Mouse (Mus musculus) kidney, postnatal 10 days (tissue): Measurements from ENCODE around the gene Prss48.
"Not testable (repeated sequence)": the region's sequence is repeated elsewhere in the genome, so short reads cannot be mapped to it uniquely, and the experiment has no call there.

Source experiments
- DNase-seq: peaks from one replicate; pipeline ENCODE4 v3.0.0; 2021; ENCODE audit warnings: mixed read lengths

Prss48 gene

DNA sequence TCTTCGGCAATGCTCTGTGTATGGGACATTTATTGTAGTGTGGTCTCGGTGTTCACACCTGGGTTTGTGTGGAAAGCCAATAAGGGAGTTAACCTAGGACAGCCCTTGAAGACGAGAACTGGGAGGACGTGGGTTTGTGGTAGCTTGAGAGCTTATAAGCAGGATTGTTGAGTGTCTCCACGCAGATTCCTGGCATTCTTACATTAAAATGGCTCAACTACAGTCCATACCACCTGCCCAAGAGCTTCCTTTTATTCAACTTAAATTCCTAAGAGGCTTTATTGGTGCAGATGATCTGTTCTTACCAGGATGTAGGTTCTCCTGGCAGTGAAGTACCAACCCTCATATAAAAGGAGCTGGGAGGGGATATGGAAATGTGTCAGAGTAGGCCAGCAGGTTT, 649 bp upstream of the Prss48 start:
- DNase-seq: no peak

DNA sequence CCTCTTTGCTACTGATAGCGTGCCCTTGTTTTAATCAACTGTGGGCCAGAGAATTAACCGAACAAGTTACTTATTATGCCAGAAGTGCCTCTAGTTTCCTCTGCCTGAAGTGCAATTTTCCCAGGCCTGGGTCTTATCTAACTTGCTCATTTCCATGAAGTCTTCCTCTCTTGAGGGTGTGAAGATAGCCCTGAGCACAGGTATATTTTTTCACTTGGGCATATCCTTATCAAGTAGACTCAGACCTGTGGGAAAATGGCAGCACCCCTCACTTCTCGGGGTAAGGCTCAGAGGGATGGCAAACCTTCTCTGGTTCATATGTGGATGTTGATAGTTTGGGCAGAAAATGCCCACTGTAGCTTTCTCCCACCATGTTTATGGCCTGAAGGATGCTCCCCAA, 1.0 kb downstream of the Prss48 start:
- DNase-seq: no peak

DNA sequence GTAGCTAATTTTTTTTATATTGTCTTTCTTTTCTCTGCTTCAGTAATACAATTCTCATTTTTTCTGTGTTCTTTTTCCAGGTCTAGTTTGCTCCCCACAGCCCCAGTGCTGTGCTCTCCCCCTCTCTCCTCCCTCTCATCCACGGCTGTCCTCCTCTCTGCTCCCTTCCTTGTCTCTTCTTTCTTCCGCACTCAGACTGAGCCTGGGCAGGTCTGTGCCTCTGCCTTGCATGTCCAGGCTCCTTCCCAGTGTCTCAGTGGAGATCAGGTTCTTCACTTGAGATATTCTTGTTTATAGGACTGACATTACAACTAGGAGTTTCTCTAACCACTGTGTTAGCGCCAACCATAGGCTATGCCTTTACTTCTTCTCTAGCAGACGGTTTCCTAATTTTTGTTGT, 7.6 kb downstream of the Prss48 start:
- DNase-seq: no peak

DNA sequence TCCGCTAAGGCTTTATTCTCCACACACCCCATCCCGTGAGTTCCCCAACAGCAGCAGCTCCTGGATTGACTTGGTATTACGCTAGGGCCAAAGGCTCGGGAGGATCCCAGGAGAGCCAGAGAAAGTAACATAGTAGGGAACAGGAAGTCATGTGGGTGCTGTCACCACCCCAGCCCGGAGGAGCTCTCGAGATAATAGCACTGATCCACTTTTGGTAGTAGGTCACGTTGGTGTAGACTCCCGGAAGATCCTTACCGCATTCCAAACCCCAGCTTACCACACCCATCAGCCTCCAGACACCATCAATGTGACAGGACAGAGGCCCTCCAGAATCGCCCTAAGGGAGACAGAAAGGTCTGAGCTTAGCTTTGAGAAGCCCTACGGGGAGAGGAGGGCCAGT, 8.5 kb downstream of the Prss48 start:
- no peak for DNase-seq

DNA sequence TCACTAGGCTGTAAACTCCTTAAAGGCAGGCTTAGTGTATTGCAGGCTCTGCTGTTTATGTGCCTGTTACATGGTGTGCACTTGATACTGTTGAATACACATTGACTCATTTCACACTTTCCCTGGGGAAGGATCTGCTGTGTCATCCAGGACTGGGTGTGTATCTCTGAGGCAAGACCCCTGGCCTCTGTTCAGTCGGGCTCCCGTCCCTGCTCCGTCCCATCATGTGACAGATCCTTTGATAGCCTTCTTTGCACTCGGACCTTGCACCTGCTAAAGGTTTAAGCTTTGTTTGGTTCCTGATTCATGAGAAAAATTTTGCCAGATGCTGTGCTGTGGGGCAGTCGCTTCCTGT, 10.5 kb downstream of the Prss48 start:
- DNase-seq: no peak

DNA sequence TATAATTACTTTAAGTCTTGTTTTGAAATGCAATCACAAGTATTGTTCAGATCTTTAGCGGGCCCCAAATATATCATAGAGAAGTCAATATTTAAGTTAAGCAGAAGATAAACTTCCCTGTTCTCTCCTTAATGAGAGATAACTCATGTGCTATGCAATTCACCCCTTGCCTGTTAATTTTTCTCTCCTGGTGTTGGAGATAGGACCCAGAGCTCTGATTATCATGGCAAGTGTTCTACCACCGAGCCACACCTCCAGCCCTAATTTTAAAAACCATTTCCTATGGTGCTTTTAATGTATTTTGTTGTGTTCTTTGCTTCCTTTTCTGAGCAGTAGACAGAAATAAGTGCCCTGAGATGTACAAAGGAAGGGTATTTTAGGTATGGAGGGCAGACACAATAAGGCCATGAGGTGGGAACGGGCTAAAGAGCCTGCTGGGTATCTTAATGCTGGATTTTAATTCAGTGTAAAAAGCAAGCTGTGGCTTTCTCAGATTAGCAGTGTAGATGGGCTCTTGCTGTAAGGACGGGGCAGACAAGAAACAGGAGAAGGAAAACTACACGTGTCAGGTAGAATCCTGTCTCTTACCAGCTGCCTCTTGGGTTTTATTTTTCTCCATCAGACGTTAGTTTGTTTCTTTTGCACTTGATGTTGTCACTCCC, 11.0 kb downstream of the Prss48 start:
- no peak for DNase-seq

DNA sequence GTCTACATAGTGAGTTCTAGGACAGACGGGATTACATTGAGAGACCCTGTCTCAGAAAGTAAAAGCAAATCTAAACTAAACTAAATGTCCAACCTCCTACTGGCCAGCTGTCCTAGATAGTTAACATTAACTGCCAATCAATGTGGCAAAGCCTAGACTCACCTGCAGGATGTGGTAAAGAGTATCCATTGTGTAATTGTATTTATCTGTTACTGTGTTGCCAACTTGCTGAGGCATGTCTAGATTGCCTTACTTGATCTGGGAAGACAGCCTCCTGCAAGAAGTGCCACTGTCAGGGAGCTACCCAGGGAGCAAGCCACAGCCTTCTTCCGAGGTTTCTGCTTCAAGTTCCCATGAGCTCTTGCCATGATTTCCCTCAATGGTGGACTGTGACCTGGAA, 15.1 kb downstream of the Prss48 start:
- DNase-seq: no peak

DNA sequence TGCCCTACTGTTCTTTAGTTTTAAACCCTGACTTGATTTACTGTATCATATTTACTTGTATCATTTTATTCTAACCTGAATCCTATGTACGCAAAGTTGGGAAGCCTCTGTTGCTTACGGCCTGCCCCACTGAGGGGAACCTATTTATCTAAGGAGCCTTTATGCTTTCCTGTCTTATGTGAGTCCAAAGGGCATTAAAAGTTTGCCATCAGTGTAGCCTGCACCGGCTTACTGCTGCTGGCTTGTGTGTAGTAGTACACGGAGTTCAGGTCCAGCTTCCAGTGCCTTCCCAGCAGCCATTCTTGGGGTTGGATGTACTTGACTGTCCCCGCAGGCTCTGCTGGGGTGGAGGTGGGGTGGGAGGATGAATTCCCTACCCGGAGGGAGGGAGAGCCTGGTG, 17.8 kb downstream of the Prss48 start:
- DNase-seq: no peak

DNA sequence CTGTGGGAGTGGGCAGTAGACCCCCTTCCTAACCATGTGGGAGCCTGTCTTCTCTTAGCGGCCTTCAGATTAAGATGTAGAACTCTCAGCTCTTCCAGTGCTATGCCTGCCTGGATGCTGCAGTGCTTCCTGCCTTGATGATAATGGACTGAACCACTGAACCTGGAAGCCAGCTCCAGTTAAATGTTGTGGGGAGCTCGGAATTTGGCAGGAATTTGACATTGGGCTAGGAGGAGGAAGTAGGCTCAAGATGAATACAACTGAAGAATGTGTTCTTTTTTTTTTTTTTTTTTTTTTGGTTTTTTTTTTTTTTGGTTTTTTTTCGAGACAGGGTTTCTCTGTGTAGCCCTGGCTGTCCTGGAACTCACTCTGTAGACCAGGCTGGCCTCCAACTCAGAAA, 20.5 kb downstream of the Prss48 start:
- DNase-seq: not testable (repeated sequence)

DNA sequence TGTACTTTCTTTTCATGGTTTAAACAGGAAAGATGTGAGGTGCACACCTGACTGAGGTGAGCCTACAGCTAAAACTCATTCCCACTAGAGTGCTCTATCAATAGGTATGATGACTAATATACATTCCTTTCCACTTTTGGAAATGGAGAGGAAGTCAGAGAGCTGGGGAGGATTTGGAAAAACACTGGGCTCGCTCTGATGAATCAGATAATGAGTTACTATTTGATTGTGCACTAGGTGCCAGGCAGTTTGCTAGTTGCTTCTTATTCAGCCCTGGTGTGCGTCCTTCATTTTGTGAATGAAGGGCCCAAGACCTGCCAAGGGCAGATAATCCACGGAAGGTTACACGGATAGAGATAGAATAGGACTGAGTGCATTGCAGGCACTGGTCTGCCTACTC, 22.3 kb downstream of the Prss48 start:
- DNase-seq: no peak

DNA sequence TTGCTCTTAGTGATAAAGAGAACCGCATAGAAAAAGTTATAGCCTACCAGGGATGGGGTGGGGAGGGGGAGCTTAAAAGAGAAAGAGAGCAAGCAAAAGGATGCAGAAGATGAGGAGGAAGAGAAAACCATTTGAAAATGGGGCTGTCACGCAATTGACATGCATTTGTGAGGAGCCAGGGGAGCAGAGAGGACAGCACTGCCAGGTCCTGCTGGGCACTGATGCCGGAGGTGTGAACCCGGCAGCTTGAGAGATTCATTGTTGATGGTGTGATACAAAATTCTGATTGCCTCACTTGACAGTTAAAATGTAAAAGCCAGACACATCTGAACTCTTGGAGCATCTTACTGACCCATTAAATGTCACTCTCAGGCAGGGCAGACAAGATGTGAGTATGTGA, 27.8 kb downstream of the Prss48 start:
- DNase-seq: no peak

DNA sequence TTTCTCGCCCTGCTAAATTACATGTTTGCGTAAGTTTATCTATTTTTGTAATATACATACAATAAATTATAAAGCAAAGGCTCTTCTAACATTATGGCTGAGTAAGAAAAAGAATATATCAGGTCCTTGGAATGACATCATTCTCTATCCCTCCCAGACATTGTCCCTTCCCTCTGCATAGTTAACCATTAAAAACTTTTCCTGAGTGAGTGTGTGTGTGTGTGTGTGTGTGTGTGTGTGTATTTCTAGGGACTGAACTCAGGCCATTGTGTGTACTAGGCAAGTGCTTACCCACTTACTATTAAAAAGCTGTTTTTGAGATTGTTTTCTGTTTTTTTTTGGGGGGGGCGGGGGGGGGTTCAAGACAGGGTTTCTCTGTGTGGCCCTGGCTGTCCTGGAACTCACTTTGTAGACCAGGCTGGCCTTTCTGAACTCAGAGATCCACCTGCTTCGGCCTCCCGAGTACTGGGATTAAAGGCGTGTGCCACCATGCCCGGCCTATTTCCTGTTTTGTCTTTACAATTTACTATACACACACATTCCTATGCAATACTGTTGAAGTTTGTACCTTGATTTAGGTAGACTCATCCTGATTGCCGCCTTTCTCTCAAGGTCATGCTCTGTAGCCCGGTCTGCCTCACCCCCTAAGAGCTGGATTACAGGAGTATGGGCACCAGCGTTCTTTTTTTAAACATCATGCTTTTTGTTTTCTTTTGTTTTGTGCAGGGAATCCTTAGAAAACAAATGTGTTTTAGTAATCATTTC, 28.7 kb downstream of the Prss48 start:
- peak; percentile 42 for DNase-seq

DNA sequence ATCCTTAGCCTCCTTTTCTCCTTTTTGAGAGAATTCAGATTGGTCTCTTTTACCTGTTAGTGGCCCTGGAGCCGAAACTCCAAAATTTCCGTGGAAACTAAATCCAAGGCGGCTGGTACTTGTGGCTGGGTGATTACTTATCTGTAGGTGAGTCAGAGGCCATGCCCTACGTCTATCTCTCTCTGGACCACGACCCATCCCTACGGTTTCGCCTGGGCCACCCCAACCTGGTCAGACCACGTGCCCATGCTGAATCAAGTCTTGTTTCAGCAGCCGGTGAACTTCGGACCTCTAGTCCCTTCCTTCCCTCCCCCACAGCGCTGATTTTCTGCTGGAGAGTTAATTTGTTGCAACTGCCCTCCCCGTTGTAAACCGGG, 30.7 kb downstream of the Prss48 start:
- peak; percentile 82 for DNase-seq

DNA sequence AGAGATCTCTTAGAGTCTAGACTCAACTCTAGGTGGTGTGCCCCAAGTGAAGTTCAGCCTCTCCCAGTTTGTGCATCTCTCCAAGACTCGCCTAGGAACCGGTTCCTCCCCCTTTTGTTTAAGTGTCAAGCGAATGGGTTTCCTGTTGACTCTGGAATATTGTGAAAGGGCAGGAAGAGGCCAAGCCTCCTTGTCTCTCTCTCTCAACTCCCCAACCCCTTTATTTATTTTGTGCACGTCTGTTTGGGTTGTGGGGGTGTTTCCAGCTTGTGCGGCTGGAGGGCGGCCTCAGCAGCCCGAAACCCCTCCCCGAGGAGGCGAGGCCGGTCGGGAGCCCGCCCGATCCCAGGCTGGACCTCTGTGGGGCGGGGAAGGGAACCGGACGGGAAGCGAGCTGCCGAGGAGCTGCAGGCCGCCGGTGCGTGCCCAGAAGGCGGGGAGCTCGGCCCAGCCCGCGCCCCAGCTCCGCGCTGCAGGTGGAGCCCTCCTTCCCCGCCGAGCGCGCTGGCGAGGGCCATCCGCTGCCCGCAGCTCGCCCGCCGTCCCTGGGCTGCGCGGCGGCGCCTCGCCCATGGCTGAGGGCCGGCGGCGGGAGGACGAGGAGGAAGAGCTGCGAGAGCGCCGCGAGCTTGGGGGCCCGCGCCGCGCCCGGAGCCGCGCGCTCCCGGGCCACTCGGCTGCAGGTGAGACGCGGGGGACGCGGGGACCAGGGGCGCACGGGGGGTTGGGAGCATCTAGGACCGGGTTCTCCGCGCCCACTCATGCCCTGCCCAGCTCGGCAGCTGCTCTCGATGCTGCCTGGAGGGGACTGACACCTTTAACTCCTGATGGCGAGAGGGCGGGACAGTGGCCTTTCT, 31.3 kb downstream of the Prss48 start, which contains the start of gene Sh3d19:
Sh3d19 (plus strand) TSS at position 368 of the 857 bp plus-strand sequence.
- DNase-seq: peak; percentile 92

DNA sequence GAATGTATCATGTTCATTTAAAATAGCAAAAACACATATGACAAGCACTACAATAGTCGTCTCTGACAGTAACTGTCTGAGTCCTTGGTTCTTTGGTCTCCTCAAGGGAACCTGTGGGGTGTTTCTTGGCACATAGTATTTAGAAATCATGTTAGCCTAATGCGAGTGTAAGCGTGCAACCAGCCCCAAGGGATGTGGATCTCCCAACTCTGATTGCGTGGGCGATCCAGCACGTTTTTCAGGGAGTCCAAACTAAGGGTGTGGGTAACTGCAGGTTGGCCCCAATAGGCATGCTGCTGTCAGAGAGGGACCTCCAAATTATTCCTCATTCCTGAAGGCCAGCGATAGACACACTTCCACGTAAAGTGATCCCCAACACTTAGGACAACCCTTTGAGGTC, 33.3 kb downstream of the Prss48 start:
- no peak for DNase-seq

DNA sequence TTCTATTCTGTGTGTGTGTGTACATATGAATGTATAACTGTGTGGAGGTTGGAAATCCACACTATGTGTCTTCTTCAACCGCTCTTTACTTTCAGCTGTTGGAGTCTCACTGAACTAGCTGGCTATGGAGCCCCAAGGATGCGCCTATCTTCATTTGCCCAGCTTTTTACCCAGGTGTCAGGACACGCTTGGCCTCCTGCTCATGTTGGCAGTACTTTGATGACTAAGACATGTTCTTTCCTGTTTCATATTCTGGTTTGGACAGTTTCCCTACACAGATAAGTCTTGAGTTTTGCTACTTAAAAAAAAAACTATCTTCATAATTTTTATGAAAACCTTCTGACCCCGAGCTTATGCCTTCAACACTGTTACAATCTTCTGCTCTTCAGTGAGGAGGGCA, 36.8 kb downstream of the Prss48 start:
- DNase-seq: no peak

DNA sequence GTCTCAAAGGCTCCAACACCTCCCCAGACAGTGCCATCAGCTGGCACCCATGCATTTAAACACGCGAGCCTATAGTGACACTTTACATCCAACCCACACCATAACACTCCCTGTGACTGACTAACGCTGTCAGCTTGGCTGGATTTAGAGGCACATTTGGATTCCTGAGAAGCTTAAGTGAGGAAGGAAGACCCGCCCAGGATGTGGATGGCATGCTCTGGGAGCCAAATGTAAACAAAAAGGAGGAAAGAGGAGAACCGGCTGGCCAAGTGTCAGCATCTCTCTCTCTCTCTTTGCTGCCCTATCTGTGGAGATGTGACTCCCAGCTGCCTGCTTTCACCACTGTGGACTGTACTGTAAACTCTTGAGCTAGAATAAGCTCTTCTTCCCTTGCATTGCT, 41.2 kb downstream of the Prss48 start:
- DNase-seq: no peak

DNA sequence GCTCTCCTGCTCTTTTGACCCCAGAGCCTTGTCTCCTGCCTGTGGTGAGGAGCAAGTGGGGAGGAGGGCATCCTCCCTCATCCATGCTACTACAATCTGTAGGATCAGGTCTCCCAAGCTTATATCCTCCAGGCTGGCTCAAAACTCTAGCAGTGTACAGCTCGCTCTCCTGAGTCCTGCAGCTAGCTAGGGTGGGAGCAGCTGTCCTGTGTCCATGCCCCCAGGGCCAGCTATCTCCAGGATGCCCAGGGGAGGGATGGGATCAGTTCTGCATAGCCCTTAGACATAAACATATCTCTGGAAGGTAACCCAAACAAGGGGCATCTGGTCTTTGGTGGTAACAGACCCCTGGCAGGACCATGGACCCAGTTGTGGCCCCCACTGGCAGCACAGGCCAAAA, 42.6 kb downstream of the Prss48 start:
- no peak for DNase-seq

DNA sequence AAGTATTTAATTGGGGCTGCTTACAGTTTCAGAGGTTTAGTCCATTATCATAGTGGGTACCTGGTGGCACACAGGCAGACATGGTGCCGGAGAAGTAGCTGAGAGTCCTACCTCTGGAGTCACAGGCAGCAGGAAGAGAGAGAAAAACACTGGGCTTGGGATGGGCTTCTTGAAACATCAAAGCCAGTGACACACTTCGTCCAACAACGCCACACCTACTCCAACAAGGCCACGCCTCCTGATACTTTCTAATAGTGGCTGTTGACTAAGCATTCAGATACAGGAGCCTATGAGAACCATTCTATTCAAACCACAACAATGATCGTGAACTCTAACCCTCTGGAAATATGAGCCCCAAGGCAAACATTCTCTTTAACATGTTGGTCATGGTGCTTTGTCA, 46.6 kb downstream of the Prss48 start:
- DNase-seq: no peak

DNA sequence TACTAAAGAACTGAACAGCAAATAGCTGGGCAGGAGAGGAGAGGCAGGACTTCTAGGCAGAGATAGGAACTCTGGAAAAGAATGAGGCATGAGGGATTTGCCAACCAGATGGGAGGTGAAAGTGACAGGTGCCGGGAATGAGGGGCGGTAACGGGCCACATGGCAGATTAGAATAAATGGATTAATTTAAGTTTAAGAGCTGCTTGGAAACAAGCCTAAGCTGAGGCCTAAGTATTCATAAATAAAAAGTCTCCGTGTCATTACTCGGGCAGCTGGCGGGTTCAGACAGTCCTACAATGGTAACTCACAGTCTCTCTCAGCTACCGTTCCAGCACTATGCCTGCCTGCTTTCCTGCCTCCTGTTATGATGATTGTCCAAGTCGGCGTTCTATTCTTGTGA, 47.0 kb downstream of the Prss48 start:
- no peak for DNase-seq

DNA sequence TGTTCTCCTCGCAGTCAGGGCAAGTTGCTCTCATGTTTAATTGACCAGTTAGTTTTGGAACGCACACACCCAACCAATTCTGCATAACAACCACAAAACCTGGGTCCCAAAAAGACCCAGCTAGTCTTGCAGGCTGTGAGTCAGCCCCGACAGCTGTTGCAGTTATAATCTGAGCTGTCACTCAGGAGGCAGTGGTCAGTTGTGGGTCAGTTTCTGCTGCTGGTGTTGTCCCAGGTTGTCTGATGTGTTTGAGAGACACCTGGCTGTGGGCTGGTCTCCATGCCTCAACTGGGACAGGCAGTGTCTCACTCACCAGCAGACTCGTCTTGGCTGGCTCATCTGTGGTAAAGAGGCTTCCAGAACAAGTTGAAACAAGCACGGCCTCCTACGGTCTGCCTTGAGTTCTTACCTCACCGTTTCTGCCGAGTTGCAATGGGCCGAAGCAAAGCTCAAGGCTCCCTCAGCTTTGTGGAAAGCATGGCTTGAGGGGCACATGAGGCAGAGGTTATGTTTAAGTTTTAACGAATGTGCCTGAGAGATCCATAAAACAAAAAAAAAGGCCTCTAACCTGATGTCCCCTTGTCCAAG, 49.5 kb downstream of the Prss48 start:
- no peak for DNase-seq

DNA sequence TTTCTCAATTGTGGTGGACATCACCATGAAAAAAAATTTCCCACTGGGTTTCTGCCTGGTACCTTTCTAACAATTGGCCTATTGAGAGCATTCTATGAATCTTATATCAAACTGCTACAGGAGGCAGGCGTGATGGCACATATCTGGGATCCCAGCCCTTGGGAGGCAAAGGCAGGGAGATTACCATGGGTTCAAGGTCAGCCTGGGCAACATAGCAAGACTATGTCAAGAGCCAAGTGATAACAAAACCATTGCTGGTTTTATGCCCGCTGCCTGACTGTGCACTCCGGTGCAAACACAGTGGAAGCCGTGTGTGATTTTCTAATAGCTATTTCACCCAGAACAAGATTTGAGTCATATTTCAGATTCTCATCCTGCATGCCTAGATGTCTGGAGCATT, 51.4 kb downstream of the Prss48 start:
- DNase-seq: no peak
